Mouse (Mus musculus) megakaryocyte, embryonic 14.5 days (primary cell): ENCODE data around the gene Dpy19l2. TPM values are rescaled to one million over a fixed set of nuclear protein-coding genes. Genes with fewer than 3 reads are reported as not detected.
A peak's percentile ranks its signal among the peaks of the same experiment; 100 is the strongest.
"Not testable (repeated sequence)": the region's sequence is repeated elsewhere in the genome, so short reads cannot be mapped to it uniquely, and the experiment has no call there.

Source experiments
- H3K27me3 ChIP-seq: replicated peaks from 2 replicates; pipeline ENCODE3; 2012; ENCODE audit warnings: inconsistent platforms
- H3K36me3 ChIP-seq: replicated peaks from 2 replicates; pipeline ENCODE3; 2012; ENCODE audit warnings: low read length, inconsistent platforms, mixed read lengths
- H3K4me1 ChIP-seq: 2 replicates; pipeline ENCODE4 v1.6.1; 2012; ENCODE audit warnings: inconsistent platforms
- H3K4me3 ChIP-seq: replicated peaks from 2 replicates; pipeline ENCODE3; 2012; ENCODE audit warnings: moderate library complexity, mild to moderate bottlenecking, inconsistent platforms
- H3K9me3 ChIP-seq: 2 replicates; pipeline ENCODE4 v1.6.1; 2012; ENCODE audit warnings: inconsistent platforms
- FLI1 ChIP-seq: IDR thresholded peaks from 2 replicates; pipeline ENCODE4 v1.6.1; 2012; ENCODE audit warnings: low read length, inconsistent platforms, mixed read lengths
- GATA1 ChIP-seq: IDR thresholded peaks from 3 replicates; pipeline ENCODE4 v1.6.1; 2012; ENCODE audit warnings: mixed read lengths, low read length, inconsistent platforms, borderline replicate concordance
- polyA plus RNA-seq: library from polyadenylated mRNA; stranded (reverse); fragments of >175 nt; gene quantifications from 2 replicates; pipeline ENCODE4 v1.2.3, GENCODE M21; 2012; ENCODE audit warnings: low replicate concordance; ENCODE audit not compliant: insufficient read depth

Dpy19l2 gene
- polyA plus RNA-seq, result not detected in 2 replicates

DNA sequence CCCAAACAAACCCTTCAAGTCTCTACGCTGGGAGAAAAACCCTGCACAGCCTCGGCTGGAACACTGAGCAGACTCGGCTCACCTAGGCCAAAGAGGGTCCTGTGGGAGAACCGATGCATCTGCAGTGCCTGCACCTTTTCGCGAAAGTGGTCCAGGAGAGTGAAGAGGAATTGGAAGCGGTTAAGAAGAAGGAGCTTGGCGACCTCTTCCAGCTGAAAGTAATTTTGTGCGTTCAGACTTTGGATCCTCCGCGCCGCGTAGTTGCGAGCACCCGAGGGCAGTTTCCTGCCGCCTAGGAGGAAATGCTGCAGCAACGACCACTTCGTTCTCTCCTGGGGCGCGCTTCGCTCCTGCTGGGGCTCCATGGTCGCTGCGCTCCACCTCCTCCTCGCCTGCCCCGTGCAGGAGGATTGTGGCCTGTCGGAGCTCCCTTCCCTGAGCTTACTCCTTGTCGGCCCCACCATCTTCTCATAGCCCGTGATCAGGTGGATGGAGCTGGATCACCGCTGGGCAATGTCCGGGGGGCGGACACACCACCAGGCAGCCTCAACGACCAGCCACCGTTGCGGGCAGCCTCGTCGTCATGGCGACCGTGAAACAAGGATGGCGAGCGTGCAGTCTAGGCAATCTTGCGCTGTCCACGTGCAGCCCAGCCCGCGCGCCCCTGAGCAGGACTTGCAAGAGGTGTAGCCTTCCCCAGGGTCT is at the start of gene Dpy19l2:
Gene Dpy19l2 (minus strand): TSS at position 594 of the 705 bp plus-strand sequence.
- Histone ChIP-seq H3K4me1 (peaks cover 7% of the 10 kb centered on the region), H3K36me3 (no peaks in the 10 kb centered on the region), H3K9me3 (peaks cover 15% of the 10 kb centered on the region; the same call in 1 of the 2 replicates), H3K27me3 (peaks cover 17% of the 10 kb centered on the region), H3K4me3 (peak within 1 kb of the TSS; percentile 85)
- no peak for TF ChIP-seq FLI1
- TF ChIP-seq GATA1, result no peak

DNA sequence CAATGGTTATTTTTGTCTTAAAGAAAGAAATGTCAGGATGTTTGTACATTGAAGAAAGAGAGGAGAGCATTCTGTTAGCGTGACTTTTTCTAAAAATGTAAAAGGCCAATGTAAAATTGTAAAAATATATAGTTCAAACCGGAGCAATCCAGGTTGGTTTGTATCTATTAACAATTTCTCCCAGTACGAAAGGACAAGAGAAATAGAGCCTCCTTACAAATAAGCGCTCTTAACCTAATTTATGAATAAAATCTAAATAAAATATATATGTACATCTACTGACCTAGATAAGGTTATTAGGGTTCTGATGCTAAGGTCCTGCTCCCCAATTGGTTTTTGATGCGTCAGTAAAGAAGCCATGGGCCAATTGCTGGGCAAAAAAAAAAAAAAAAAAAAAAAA is 48.9 kb upstream of the Dpy19l2 start:
- Histone ChIP-seq H3K9me3 (no peaks in the 10 kb centered on the region), H3K36me3 (no peaks in the 10 kb centered on the region), H3K27me3 (no peaks in the 10 kb centered on the region), H3K4me1 (no peaks in the 10 kb centered on the region), H3K4me3 (no peak overlapping the region)
- TF ChIP-seq GATA1, result no peak
- no peak for TF ChIP-seq FLI1

DNA sequence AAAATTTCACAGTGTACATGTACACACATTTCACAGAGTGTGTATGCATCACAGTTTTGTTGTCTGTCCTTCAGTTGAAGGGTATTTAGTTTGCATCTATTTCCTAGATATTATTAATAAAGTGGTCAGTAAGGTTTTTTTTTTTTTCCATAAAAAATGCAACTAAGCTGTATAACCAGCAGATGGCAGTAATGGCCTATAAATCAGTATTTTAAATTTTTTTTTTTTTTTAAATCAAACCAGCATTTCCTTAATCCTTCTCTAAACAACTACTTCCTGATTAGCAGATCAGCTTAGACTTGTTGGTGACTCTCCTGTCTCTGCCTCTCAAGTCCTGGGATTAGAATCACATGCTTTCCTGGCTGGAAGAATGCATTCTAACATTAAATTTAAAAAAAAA is 5.2 kb upstream of the Dpy19l2 start:
- peaks cover 7% of the 10 kb centered on the region for H3K27me3 ChIP-seq
- H3K36me3 ChIP-seq, result no peaks in the 10 kb centered on the region
- no peak overlapping the region for H3K4me3 ChIP-seq
- TF ChIP-seq GATA1, result no peak
- no peak for TF ChIP-seq FLI1
- H3K4me1 ChIP-seq, result peaks cover under 1% of the 10 kb centered on the region
- H3K9me3 ChIP-seq, result peaks cover 10% of the 10 kb centered on the region; the same call in 1 of the 2 replicates

DNA sequence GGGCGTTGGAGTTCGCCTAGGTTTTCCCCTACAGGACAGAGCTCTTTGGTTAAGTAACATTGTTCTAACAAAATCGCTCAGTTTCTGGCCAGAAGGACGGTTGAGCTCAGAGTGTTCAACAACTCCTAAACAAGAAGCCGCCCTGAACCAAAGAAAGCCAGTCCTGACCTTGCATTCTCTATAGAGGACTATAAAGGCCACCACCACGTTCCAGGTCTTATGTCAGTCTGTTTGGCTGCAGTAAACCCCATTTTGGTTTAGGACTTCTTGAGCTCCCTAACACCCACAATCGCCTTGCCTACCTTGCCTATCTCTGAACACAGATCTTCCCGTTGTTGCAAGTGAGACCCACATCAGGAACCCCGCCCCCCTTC is 299 bp upstream of the Dpy19l2 start:
- H3K36me3 ChIP-seq, result no peaks in the 10 kb centered on the region
- no peak for TF ChIP-seq FLI1
- TF ChIP-seq GATA1, result no peak

DNA sequence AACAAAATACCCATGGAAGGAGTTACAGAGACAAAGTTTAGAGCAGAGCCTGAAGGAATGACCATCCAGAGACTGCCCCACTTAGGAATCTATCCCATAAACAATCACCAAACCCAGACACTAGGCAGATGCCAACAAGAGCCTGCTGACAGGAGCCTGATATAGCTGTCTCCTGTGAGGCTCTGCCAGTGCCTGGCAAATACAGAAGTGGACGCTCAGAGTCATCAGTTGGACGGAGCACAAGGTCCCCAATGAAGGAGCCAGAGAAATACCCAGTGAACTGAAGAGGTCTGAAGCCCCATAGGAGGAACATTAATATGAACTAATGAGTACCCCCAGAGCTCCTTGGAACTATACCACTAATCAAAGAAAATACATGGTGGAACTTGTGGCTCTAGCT is 58.8 kb downstream of the Dpy19l2 start:
- not testable (repeated sequence) for H3K9me3 ChIP-seq, H3K4me3 ChIP-seq, H3K27me3 ChIP-seq, H3K4me1 ChIP-seq, H3K36me3 ChIP-seq

More for the DNA sequence above, 299 bp upstream of the Dpy19l2 start:
- Histone ChIP-seq H3K4me1 (peaks cover 7% of the 10 kb centered on the region), H3K9me3 (peaks cover 15% of the 10 kb centered on the region; the same call in 1 of the 2 replicates), H3K4me3 (peak overlapping the region; percentile 85), H3K27me3 (peaks cover 17% of the 10 kb centered on the region)

DNA sequence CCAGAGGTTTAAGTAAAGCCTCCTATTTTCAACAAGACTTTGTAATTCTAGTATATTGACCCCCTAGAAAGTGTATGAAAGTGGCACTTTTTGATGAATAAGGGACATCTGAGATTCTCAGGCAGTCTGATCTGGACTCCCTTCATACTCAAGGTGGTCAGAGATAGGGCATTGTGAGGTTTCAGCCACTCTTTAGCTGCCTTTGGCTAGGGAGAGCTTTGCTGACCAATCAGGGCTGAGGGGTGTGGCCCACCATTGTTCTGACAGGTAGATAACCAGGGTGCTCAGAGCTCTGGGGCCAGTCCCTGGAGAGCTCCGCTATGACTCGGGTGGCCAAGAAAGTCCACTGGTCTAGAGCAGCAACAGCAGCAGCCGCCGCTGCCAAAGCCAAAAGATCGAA is 71.2 kb downstream of the Dpy19l2 start, which contains the start of gene Cypt4:
Gene Cypt4 (plus strand): TSS at position 301 of the 400 bp plus-strand sequence.
- Histone ChIP-seq H3K9me3 (0 out of 2 replicates have a peak, but pooled peaks cover 4% of the 10 kb centered on the region), H3K4me1 (no peaks in the 10 kb centered on the region), H3K36me3 (no peaks in the 10 kb centered on the region), H3K4me3 (no peak within 1 kb of the TSS), H3K27me3 (no peaks in the 10 kb centered on the region)
- TF ChIP-seq GATA1 (no peak), FLI1 (no peak)

DNA sequence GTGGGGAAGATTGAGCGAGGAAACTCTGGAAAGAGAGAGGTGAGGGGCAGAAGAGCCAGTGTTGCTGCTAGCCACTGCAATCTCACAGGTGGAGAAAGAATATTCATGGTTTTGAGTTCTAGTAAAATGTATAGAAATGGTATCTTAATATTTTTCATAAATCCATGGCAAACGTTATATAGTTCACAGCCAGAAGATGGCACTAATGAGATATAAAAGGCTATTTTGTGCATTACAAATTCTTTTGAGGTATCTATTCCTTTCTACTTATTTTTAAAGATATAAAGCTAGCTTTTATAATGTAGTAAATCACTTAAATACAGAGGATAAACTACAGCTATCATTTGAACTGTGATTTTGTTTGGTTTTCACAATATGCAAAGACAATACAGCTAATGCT is 157.9 kb downstream of the Dpy19l2 start:
- no peak overlapping the region for H3K4me3 ChIP-seq
- H3K9me3 ChIP-seq, result no peaks in the 10 kb centered on the region
- no peaks in the 10 kb centered on the region for H3K36me3 ChIP-seq
- peaks cover 6% of the 10 kb centered on the region for H3K4me1 ChIP-seq
- no peak for TF ChIP-seq GATA1
- TF ChIP-seq FLI1, result no peak
- H3K27me3 ChIP-seq, result no peaks in the 10 kb centered on the region

DNA sequence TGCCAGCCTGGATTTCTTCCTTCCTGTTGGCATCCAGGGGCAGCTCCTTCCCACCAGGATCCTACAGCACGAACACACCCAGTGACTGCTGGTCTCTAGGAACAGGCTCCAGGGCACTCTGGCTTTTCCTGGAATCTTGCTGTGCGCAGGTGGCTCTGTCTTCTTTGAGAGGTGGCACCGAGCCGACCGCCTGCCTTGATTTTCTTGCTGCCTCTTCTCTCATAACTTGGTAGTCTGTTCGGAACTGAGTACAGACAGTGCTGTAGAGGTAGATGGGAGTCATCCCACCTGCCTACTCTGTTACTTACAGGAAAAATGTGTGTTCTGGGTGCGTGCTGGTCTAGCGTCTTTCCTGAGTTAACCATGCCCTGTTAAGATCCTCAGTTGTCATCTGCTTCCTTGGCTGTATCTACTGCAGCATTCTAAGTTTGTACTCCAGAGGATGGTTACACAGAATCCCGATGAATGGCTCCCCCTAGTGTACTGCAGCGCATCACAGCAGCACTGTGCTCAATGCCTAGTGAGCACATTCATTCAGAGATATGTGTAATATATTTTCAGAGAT is 179.4 kb downstream of the Dpy19l2 start:
- Histone ChIP-seq H3K4me1 (peaks cover 6% of the 10 kb centered on the region), H3K4me3 (no peak overlapping the region), H3K27me3 (peaks cover 13% of the 10 kb centered on the region), H3K36me3 (no peaks in the 10 kb centered on the region), H3K9me3 (no peaks in the 10 kb centered on the region)
- no peak for TF ChIP-seq FLI1
- no peak for TF ChIP-seq GATA1

DNA sequence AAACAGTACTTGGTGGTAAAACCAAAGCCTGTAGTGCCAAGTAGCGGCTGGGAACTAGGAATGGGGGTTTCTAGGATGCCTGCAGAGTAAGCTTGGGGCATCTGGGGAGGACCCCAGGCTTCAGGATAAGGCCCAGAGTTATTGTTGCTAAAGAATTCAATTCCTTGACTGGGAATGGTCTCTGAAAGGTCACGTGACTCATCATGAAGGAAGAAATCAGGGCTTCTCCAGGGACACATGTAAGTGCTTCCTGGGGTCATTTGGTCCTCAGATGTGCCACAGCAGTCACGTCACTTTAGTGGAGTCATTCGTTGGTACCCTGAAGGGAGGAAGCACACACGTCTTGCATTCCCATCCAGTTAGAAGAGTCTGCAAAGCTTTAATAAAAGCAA is 182.0 kb downstream of the Dpy19l2 start:
- Histone ChIP-seq H3K4me1 (peaks cover 11% of the 10 kb centered on the region), H3K36me3 (no peaks in the 10 kb centered on the region), H3K27me3 (peaks cover 13% of the 10 kb centered on the region), H3K4me3 (no peak overlapping the region), H3K9me3 (no peaks in the 10 kb centered on the region)
- TF ChIP-seq FLI1 (no peak), GATA1 (no peak)

DNA sequence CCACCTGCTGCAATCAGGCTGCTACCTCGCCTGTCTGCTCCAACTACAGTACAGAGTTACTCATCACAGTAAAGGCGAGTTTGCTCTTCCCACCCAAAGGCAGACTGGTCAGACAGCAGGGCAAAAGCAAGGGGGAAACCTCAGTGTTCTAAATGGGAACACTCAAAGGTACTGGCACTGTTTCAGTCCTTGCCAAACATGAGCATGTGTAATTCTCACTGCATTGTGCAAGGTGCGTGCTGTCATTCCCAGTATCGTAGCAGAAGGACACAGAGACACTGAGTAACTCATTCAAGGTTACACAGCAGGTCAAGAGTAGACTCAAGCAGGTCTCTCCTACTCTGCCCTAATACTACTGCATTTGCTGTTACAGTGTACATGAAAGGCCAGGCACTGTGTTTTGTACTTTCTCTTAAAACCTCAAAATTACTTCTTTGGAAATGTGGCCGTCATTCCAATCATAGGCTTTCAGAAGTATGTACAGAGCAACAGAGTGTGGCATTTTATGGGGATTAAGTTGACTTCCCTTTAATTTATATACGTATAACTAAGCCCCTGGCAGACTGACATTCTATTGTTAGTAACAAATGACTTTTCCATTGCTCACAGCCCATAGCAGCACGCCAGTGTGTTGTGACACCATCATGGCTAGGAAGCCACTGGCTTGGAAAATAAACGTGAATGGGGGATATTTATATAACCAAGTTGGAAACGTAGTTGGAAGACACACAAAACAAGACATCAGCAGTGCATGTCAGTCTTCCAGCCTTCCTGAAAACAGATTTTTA is 182.6 kb downstream of the Dpy19l2 start:
- H3K9me3 ChIP-seq, result no peaks in the 10 kb centered on the region
- no peak overlapping the region for H3K4me3 ChIP-seq
- H3K36me3 ChIP-seq, result no peaks in the 10 kb centered on the region
- no peak for TF ChIP-seq GATA1
- TF ChIP-seq FLI1, result no peak
- H3K4me1 ChIP-seq, result peaks cover 11% of the 10 kb centered on the region
- peaks cover 13% of the 10 kb centered on the region for H3K27me3 ChIP-seq
